Comparison of ENCODE assay signal across 23 mouse cellular contexts in the genomic region with DNA sequence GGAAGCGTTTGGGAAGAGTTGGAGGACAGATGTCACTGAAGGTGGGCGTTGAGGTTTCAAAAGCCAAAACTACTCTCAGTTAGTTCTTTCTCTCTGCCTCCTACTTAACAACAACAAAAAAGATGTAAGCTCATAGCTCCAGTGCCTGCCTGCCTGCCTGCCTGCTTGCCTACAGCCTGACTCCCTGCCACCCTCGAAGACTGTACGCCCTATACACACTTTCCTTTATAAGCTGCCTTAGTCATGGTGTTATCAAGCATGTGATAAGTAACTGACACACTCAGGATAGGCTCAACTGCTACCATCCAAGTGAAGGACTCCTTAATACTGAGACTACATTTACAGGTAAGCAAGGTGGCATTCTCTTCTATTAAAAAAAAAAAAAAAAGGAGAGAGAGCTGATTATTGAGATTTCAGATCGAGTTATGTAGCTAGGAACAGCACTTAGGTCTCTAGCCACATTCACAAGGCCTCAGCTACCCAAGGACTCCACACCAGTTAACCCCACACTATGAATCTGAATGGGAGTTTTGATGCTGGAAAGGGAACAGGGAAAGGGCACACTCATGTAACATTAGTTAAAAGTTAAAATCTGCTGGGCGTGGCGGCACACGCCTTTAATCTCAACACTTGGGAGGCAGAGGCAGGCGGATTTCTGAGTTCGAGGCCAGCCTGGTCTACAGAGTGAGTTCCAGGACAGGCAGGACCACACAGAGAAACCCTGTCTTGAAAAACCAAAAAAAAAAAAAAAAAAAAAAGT.
DNase-seq lines count a peak whose midpoint lies in the region; ATAC-seq lines count a peak whose summit lies in the region.
"Had no signal": no experiment of that assay in that cellular context is flagged by ENCODE, and none has a peak within 500 bp of the region (broad histone marks: within the 10 kb centered on the region; RNA-seq: fewer than 3 reads in every experiment).

No protein-coding gene starts in this region.

- H3K27ac ChIP-seq in heart, embryonic 12.5 days (ENCODE audit: poor library complexity, severe bottlenecking): no peak overlapping the region
- no peak overlapping the region for H3K27ac ChIP-seq in liver, embryonic 15.5 days (replicated peaks)
- H3K27ac ChIP-seq: embryonic facial prominence, embryonic 15.5 days; heart, embryonic 10.5 days; intestine, embryonic 15.5 days; midbrain, embryonic 10.5 days; neural tube, embryonic 15.5 days had no signal

- no peak for ATAC-seq in heart, embryonic 12.5 days (ENCODE audit: insufficient number of reproducible peaks, low FRiP score)
- ATAC-seq in liver, embryonic 15.5 days (ENCODE audit: insufficient read depth): peak; percentile 44; the same call in 1 of the 2 replicates
- ATAC-seq: CD4-positive, CD25-positive, alpha-beta regulatory T cell, adult 4 months; hindbrain, embryonic 16.5 days; intestine, embryonic 15.5 days; midbrain, embryonic 16.5 days had no signal

- H3K9me3 ChIP-seq in heart, embryonic 12.5 days (replicated peaks): no peaks in the 10 kb centered on the region
- H3K9me3 ChIP-seq in liver, embryonic 15.5 days (replicated peaks): no peaks in the 10 kb centered on the region
- H3K9me3 ChIP-seq: embryonic facial prominence, embryonic 15.5 days; forebrain, embryonic 15.5 days; G1E; heart, embryonic 10.5 days; intestine, embryonic 15.5 days; midbrain, embryonic 10.5 days; neural tube, embryonic 15.5 days had no signal

- no peak overlapping the region for H3K4me3 ChIP-seq in heart, embryonic 12.5 days
- no peak overlapping the region for H3K4me3 ChIP-seq in liver, embryonic 15.5 days (replicated peaks)
- H3K4me3 ChIP-seq: embryonic facial prominence, embryonic 15.5 days; forebrain, embryonic 15.5 days; heart, embryonic 10.5 days; intestine, embryonic 15.5 days; midbrain, embryonic 10.5 days; neural tube, embryonic 15.5 days had no signal

- peaks cover 59% of the 10 kb centered on the region for H3K4me1 ChIP-seq in heart, embryonic 12.5 days (replicated peaks)
- H3K4me1 ChIP-seq in liver, embryonic 15.5 days (replicated peaks): peaks cover 44% of the 10 kb centered on the region

- no peak overlapping the region for H3K4me2 ChIP-seq in heart, embryonic 12.5 days
- no peak overlapping the region for H3K4me2 ChIP-seq in liver, embryonic 15.5 days
- H3K4me2 ChIP-seq: embryonic facial prominence, embryonic 15.5 days; forebrain, embryonic 15.5 days; intestine, embryonic 15.5 days; lung, embryonic 14.5 days; neural tube, embryonic 15.5 days had no signal

- H3K36me3 ChIP-seq in heart, embryonic 12.5 days: peaks cover 5% of the 10 kb centered on the region; the same call in 1 of the 2 replicates
- peaks cover 9% of the 10 kb centered on the region for H3K36me3 ChIP-seq in liver, embryonic 15.5 days (replicated peaks)
- H3K36me3 ChIP-seq: embryonic facial prominence, embryonic 15.5 days; intestine, embryonic 15.5 days; neural tube, embryonic 15.5 days had no signal

- peak; percentile 54 for DNase-seq in heart, adult 11 months
- peak; percentile 16 for DNase-seq in testis, postnatal 10 days (ENCODE audit: low spot score)
- DNase-seq in testis, postnatal 14 days (ENCODE audit: low spot score): no peak
- no peak for DNase-seq in left cerebral cortex, postnatal 36 days (ENCODE audit: low spot score in 2 of 2)
- no peak for DNase-seq in kidney, adult 18-20 months
- DNase-seq: adrenal gland, postnatal 10 days; cerebellum, adult 9-11 months; kidney, adult 9 months; kidney, postnatal 14 days; lung, embryonic 14.5 days; lung, postnatal 4 days had no signal

- no peaks in the 10 kb centered on the region for H3K27me3 ChIP-seq in heart, embryonic 12.5 days (replicated peaks)
- H3K27me3 ChIP-seq in liver, embryonic 15.5 days: no peaks in the 10 kb centered on the region
- H3K27me3 ChIP-seq: embryonic facial prominence, embryonic 15.5 days; forebrain, embryonic 15.5 days; intestine, embryonic 15.5 days; neural tube, embryonic 15.5 days had no signal

- H3K9ac ChIP-seq in heart, embryonic 12.5 days: no peak overlapping the region
- H3K9ac ChIP-seq in liver, embryonic 15.5 days: no peak overlapping the region
- H3K9ac ChIP-seq: embryonic facial prominence, embryonic 15.5 days; forebrain, embryonic 15.5 days; intestine, embryonic 15.5 days; lung, embryonic 14.5 days; neural tube, embryonic 15.5 days had no signal

- 75% methylated on average over 10 of the region's 10 CpGs for WGBS in heart, embryonic 12.5 days
- WGBS in liver, embryonic 15.5 days (ENCODE audit: insufficient replicate concordance): 62% methylated on average over 10 of the region's 10 CpGs

- intact Hi-C loops in left cerebral cortex, postnatal 36 days (cut with DNase I): no loop called here

Comparison
In these comparisons a context has a peak if more than half of its experiments do, and no peak if none do; other contexts are left out.
1. DNase-seq: peak in heart, adult 11 months (single experiment) and testis, postnatal 10 days (single experiment); none in testis, postnatal 14 days (single experiment), left cerebral cortex, postnatal 36 days (0 of 2) and kidney, adult 18-20 months (single experiment).